Mouse (Mus musculus) c-Kit-positive CD71-positive TER-119-positive erythroid progenitor cells, embryonic 14.5 days (primary cell): Measurements from ENCODE around the gene Ttc38.
A peak's percentile ranks its signal among the peaks of the same experiment; 100 is the strongest.
"Not testable (repeated sequence)": the region's sequence is repeated elsewhere in the genome, so short reads cannot be mapped to it uniquely, and the experiment has no call there.

Source experiments
- DNase-seq: peaks from one replicate; pipeline ENCODE4 v3.0.0-alpha.2; 2013; ENCODE audit warnings: low spot score

The Ttc38 gene

GRCm38 (mm10) chr15:85822011-85822359, 10.1 kb upstream of the Ttc38 start:
- DNase-seq: no peak

- DNase-seq: peak; percentile 46
These were observed 5.4 kb upstream of the Ttc38 start for GRCm38 (mm10) chr15:85826676-85827075.

DNA sequence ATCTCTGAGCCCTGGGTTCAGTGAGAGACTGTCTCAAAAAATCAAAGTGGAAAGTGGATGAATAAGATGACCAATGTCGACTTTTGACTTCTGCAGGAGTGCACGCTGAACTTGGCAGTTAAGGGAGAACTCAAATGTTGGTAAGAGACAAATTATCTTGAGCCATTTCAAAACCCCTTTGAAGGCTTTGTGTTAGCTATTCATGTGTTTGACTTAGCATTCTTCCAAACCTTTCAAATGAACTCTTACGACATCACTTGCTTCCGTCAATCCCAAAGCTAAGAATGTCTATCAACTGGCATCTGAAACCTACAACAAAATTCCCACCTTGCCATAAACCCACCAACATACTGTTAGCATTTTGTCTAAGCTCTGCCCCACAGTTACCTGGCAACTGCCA, 4.0 kb upstream of the Ttc38 start:
- DNase-seq: no peak

- no peak for DNase-seq
These were observed 2.6 kb upstream of the Ttc38 start for GRCm38 (mm10) chr15:85829470-85829869.

DNA sequence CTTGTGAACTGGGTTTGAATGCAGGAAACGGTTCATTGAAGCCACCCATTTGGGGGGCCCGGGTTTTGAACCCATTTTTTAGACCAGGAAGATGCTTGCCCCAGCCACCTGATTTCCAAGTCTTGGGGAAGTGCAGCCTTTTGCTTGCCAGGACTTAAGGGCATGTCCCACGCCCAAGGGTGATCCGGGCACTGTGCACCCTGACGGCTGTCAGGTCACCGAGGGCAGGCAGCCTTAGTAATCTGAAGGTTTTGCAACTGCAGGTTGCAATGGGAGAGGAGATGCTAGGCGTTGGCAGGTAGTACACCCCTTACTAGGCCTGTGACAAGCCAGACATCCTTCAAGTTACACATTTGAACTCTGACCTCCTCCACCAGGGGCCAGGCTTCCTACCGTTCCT, 493 bp downstream of the Ttc38 start:
- no peak for DNase-seq

DNA sequence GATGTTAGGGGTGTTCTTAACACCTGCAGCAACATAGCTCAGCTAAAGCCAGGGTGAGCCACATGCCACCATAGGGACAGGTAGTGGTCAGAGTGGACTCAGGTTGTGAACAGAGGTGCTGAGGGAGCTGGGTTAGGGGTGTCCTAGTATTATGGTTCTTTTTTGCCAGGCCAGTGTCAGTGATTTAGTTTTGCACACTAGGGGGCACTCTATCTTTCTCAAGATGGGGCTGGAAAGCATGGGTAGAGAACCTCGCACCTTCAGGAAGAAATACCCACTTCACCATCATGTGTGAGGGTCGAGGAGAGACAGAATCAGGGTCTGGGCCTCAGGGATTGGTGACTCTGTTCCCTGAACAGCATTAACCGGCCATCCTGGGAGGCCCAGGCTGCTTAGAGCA, 3.2 kb downstream of the Ttc38 start:
- no peak for DNase-seq

DNA sequence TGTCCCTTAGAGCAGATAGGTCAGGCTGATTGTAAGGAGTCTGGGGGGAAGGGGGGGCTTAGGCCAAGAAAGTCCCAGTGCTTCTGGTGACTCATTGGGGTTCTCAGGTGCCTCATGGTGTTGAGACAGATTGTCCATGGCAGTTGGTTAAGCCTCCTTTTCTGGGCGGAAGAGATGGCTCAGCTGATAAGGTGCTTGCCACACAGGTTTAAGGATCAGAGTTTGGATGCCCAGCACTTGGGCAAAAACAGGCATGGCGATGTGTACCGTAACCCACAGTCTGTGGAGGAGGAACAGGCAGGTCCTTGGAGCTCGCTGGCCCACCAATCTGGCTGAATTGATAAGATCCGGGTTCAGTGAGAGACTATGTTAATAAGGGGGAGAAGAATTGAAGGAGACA, 4.8 kb downstream of the Ttc38 start:
- no peak for DNase-seq

- no peak for DNase-seq
These were observed 8.9 kb downstream of the Ttc38 start for GRCm38 (mm10) chr15:85840983-85841382.

DNA sequence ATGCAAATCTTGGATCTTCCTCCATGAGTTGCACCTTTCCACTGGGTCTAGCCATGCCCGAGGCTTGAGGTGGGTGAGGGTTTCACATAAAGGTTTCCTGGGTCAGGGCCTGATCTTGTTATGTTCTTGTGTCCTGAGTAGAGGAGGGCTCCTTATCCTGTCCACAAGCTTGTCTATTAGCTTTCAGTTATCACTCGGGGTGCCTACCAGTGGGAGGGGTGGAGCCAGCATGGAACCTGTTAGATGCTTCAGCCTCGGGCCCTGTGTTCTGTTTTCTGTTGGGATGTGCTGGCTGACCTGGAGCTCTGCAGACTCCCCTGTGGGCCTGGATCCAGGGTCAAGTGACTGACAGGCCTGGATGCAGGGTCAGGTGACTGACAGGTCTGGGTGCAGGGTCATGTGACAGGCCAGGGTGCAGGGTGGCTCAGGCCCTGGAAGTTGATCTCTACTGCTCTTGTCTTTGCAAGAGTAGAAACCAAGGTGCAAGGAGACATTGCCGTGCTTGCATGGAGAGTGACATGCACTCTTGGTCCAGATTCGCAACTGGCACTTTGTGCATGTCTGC, 9.8 kb downstream of the Ttc38 start:
- DNase-seq: no peak

DNA sequence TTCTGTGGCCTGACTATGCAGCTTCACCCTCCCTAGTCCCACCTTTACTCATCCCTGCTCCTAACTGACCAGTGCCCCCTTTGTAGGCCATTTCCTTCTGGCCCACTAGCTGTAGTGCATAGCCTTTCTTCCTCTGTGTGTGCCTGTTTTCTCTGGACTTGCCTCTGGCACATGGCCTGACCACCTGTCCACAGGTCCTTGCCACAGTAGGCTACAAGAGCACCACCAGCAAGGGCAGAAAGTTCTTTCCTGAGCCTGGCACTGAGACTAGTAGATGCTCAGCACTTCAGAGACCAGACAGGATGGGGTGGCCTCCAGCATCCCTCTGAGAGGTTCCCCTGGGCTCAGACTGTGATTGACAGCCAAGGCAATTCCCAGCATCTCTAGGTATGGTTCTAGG, 13.0 kb downstream of the Ttc38 start:
- no peak for DNase-seq

DNA sequence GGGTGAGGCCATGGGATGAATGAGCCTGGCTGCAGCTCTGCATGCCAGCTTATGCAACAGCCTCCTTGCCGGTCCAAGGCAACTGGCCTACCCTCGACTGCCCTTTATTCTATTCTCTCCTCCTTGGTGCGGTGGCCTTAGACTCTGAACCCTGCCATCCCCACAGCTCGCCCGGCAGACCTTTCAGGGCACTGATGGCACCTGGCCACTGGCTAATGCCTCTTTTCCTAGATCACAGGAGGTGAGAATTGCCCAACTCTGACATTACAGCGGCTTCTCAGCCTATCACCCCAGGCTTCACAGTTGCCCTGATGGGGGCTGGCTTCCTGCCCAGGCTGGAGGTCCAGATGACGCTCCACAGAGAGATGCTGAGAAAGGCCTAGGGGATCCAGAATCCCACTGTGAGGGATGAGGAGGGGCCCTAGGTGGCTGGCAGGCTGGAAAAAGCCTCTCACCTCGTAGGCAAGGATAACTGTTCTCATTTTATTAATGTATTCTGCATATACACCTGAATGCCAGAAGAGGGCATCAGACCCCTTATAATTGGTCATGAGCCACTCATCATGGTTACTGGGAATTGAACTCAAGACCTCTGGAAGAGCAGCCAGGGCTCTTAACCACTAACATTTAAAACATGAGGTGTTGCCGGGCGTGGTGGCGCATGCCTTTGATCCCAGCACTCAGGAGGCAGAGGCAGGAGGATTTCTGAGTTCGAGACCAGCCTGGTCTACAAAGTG, 19.7 kb downstream of the Ttc38 start:
- no peak for DNase-seq

DNA sequence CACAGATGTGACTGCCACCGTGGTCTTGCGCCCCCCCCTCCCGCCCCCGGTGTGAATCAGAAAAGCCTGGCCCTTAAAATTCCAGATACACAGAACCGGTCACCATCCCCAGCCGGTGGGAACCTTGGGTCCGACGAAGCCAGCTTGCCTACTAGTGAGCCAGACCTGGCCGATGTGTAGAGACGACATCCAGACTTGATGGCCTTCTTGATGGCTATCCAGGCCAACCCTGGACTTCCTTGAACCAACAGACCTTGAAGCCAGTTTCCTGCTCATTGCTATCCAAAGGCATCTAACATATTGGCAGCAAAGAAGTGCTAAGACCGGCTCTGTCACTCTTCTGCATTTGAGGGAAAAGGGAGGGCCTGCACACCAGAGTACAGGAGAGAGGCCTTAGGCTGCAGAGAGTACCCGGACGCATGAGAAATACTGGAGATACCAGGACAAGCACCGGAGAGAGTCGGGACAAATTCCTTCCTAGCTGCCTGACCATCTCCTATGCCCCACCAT, 26.9 kb downstream of the Ttc38 start:
- no peak for DNase-seq

DNA sequence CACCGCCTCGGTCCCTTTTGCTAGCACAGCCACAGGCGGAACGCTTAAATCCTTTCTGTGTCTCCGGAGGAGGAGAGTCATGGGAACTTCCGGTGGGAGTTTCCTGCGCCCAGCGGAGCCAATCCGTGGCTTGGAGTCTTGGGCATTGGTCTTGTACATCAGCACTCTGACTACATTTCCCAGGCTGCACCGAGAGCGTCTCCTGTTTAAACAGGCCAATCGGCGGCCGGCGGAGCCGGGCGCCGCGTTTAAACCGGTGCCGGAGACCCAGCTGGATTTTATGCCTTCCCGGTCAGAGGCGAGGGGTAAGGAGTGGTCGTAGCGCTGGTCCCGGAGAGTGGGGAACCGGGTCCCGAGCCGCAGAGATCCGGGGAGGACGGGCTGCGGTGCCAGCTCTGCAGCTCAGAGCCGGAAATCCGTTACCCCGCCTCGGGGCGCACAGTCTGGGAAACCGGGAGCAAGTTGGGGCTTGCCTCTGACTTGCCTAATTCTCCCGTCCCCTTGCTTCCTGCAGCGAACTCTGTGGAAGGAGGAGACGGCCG, 27.5 kb downstream of the Ttc38 start, which contains the start of gene Gtse1:
Gene Gtse1, plus strand, starts transcription at position 256 of the 542 bp plus-strand sequence.
- DNase-seq: peak; percentile 91

- DNase-seq: not testable (repeated sequence)
These were observed 33.8 kb downstream of the Ttc38 start for GRCm38 (mm10) chr15:85865913-85866312.

- DNase-seq: peak; percentile 62
These were observed 35.6 kb downstream of the Ttc38 start for GRCm38 (mm10) chr15:85867696-85868095.

DNA sequence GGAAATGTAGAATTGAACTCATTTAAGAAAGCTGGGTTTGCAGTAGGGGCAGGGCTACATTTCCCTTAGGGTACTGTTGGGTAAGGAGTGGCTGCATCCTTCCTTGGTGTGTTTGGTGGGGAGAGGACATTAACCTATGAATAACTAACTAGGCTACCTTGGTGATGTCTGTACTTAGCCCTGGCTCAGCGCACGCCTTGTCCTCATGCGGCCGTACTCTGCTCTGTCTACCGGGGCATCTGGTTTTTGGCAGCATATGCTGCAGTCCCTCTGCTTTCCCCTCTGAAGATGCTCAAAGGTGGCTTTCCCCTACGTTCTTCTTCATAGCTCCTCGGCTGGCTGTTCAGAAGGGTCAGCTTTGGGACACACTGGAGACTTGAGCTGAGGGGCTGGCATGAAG, 45.2 kb downstream of the Ttc38 start:
- no peak for DNase-seq

- DNase-seq: peak; percentile 87
These were observed 46.9 kb downstream of the Ttc38 start, which contains the start of gene Trmu for GRCm38 (mm10) chr15:85878848-85879497. Trmu (plus strand) TSS chr15:85879312.

DNA sequence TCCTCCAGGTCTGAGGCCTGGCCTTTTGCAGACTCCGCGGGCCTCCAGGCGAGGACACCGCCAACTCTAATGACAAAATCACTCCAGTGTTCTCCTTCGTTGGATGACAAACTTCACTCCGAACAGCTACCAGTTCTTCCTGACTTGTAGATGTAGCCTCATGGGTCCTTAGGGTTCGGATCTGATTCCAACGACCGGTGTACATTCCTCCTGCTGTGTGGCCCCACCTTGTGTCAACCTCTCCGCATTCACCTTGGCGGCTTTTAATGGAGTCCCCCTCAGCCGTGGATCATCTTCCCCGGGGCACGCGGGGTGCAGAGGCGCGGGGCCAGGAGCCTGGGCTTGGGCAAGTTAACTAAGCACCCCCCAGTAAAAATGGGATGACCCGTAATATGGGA, 47.4 kb downstream of the Ttc38 start:
- DNase-seq: no peak

GRCm38 (mm10) chr15:85885606-85886005, 53.5 kb downstream of the Ttc38 start:
- DNase-seq: no peak

GRCm38 (mm10) chr15:85889235-85889634, 57.1 kb downstream of the Ttc38 start:
- no peak for DNase-seq

DNA sequence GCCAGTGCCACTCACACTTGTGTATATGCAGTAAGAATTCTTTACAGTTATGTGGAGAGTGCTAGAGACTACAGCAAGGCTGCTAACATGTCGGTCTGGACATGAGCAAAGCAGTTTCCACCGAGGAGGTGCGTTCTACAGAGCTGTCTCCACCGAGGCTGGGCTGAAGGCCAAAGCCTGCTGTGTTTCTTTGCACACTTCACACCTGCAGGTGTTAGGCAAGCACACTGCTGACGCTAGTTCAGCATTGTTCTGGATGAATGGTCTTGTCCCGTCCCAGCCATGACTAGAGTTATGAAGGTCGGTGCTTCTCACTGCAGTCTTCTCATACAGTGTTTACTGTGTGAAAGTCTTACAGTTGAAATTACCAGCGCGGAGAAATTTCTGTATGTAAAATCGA, 59.9 kb downstream of the Ttc38 start:
- no peak for DNase-seq

GRCm38 (mm10) chr15:85892498-85893118, 60.5 kb downstream of the Ttc38 start:
- DNase-seq: no peak
